Mouse (Mus musculus) forebrain, embryonic 16.5 days (tissue): ENCODE results near the gene Robo2. TPM values are rescaled to one million over a fixed set of nuclear protein-coding genes. Genes with fewer than 3 reads are reported as not detected.
"Not testable (repeated sequence)": the region's sequence is repeated elsewhere in the genome, so short reads cannot be mapped to it uniquely, and the experiment has no call there.

Experiments used
- ATAC-seq: fragments of 200-750 bp; cut with Nextera tagmentation; 2 replicates; pipeline ENCODE4 v1.8.0; 2017; ENCODE audit warnings: mild to moderate bottlenecking, moderate library complexity
- H3K27ac ChIP-seq: fragments of 300-500 bp; sonication (generic); 2 replicates; pipeline ENCODE4 v1.5.1; 2014; ENCODE audit warnings: low read length, control low read depth
- H3K27me3 ChIP-seq: fragments of 300-500 bp; sonication (generic); replicated peaks from 2 replicates; pipeline ENCODE4 v1.6.1; 2014; ENCODE audit warnings: low read length; ENCODE audit not compliant: control insufficient read depth, insufficient read depth
- H3K36me3 ChIP-seq: fragments of 300-500 bp; sonication (generic); 2 replicates; pipeline ENCODE4 v1.6.1; 2014; ENCODE audit not compliant: control insufficient read depth, insufficient read depth
- H3K4me1 ChIP-seq: fragments of 300-500 bp; sonication (generic); replicated peaks from 2 replicates; pipeline ENCODE4 v1.6.1; 2014; ENCODE audit warnings: low read length; ENCODE audit not compliant: control insufficient read depth, insufficient read depth
- H3K4me2 ChIP-seq: fragments of 300-500 bp; sonication (generic); 2 replicates; pipeline ENCODE4 v1.6.1; 2014; ENCODE audit warnings: mild to moderate bottlenecking, low read length, control low read depth
- H3K4me3 ChIP-seq: fragments of 300-500 bp; sonication (generic); replicated peaks from 2 replicates; pipeline ENCODE4 v1.5.1; 2014; ENCODE audit warnings: mild to moderate bottlenecking, low read length, control low read depth
- H3K9ac ChIP-seq: fragments of 300-500 bp; sonication (generic); replicated peaks from 2 replicates; pipeline ENCODE4 v1.6.1; 2014; ENCODE audit warnings: low read depth, low read length, control low read depth
- H3K9me3 ChIP-seq: fragments of 300-500 bp; sonication (generic); 2 replicates; pipeline ENCODE4 v1.6.1; 2016; ENCODE audit warnings: low read length; ENCODE audit not compliant: control insufficient read depth
- WGBS: fragments of 180-500 bp; shearing (Covaris S2); extraction: QIAGEN DNeasy Blood & Tissue Kit; methylation state at CpG from one replicate; pipeline ENCODE4 v1.1.7; 2014; 5-methylcytosine and 5-hydroxymethylcytosine counted together
- polyA plus RNA-seq: library from polyadenylated mRNA; unstranded; fragments of >200 nt; fragmentation: Nextera tagmentation; extraction: Ambion mirVana; gene quantifications from 2 replicates; pipeline ENCODE4 v1.2.1, GENCODE M21; 2015

The Robo2 gene
- polyA plus RNA-seq, 1 experiment from 2014 or later: 132 TPM

DNA sequence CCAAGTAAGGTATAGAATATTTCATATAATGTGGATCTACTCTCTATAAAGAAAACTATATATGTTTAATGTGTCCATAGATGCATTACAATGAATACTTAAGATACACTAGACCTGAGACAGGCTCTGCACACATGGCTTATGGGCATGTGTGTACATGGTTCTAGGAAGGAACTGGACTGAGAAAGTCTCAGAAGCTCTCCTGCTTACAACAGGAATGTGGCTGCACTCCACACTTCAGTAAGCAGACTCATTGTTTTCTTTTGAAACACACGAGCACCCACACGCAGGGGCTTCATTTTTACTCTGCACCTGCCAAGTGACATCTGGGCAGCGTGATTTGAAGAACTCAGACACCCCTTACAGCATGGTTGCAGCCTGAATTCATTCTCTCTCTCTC is 364.4 kb downstream of the Robo2 start:
- Histone ChIP-seq H3K4me2 (no peak overlapping the region), H3K4me3 (no peak overlapping the region), H3K9ac (no peak overlapping the region), H3K27ac (no peak overlapping the region), H3K4me1 (peaks cover 10% of the 10 kb centered on the region), H3K36me3 (no peaks in the 10 kb centered on the region), H3K9me3 (no peaks in the 10 kb centered on the region), H3K27me3 (no peaks in the 10 kb centered on the region)
- ATAC-seq: no peak
- 18% methylated on average over 3 of the region's 3 CpGs for WGBS

DNA sequence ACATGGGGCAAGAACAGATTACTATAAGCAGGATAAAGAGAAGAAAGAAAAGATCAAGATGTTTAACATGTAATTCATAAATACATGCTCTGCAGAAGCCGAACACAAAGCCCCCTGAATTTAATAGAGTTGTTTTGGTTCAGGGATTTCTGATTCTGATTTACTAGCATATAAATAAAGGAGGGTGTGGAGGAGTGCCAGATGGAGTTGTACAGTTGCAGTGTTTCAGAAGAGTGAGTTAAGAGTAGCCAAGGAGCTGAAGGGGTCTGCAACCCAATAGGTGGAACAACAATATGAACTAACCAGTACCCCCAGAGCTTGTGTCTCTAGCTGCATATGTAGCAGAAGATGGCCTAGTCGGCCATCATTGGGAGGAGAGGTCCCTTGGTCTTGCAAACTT is 370.8 kb downstream of the Robo2 start:
- not testable (repeated sequence) for H3K4me1 ChIP-seq, H3K27me3 ChIP-seq, H3K4me3 ChIP-seq, H3K4me2 ChIP-seq, H3K27ac ChIP-seq, H3K9ac ChIP-seq, H3K36me3 ChIP-seq, H3K9me3 ChIP-seq, ATAC-seq
- WGBS: 85% methylated on average over 2 of the region's 2 CpGs

DNA sequence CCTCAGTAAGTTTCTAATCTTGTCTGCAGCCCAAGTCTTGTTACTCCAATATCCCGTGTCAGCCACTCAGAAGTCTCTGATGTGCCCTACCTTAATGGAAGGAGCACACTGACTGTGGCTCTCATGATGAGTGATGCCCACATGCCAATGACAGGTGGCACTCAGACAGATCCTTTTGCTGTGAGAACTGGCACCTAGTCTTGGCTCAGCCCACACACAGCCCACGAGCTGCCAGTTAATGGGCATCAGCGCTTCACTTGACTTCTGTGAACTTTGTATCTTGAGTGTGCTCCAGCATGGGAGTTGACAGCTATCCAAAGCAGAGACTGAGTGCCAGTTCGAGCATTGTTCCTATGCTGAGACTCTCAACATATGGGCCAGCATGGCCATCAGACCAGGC is 383.8 kb downstream of the Robo2 start:
- Histone ChIP-seq H3K9ac (no peak overlapping the region), H3K4me1 (0 out of 2 replicates have a peak, but pooled peaks cover 2% of the 10 kb centered on the region), H3K4me3 (no peak overlapping the region), H3K27me3 (no peaks in the 10 kb centered on the region), H3K9me3 (no peaks in the 10 kb centered on the region), H3K36me3 (no peaks in the 10 kb centered on the region), H3K27ac (no peak overlapping the region), H3K4me2 (no peak overlapping the region)
- no peak for ATAC-seq
- WGBS: 58% methylated on average over 4 of the region's 4 CpGs

DNA sequence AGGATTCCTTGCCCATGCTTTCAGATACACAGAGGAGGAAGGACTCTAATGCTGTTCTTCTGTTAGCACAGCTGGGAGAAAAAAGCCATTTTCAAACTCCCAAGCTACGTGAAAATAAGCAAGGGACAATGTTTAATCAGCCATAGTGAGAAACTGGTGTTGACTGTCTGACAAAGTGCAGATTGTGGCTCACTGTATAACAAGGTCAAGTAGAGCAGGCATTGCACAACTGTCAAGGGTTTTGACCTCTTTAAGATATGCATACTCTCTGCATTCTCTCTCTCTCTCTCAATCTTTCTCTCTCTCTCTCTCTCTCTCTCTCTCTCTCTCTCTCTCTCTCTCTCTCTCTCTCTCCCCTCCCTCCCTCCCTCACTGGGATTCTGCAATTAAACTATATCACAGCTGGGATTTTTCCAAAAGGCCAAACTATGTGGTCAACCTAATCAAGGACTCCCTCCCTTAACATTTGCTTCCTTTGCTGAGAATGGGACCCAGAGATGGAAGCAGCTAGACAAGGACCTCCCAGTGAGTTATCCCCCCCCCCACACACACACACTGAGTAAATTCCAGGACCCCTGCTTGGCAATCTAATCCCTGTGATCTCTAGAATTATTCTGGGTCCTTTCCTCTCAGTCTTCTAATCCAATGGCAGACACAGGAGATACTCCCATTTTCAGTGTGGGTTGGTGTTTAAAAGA is 389.2 kb downstream of the Robo2 start:
- ATAC-seq: no peak

DNA sequence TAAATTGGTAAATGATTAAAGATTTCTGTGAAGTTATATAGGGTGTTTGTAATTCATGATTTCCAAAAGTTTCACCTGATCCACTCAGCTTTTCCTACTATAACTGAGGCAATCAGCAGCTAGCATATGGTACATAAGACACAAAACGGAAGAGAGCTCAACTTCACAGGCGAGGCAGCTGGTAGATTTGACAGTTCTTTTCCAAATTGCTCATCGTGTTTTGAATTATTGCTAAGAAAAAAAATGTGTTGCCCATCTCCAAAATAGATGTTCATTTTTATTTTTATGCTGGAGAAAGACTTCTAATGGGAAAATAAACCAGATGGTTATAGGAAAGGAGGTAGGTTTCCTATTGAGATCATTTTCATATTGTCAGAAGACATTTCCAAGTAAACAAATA is 405.9 kb downstream of the Robo2 start:
- H3K9me3 ChIP-seq: no peaks in the 10 kb centered on the region
- no peak overlapping the region for H3K9ac ChIP-seq
- no peaks in the 10 kb centered on the region for H3K4me1 ChIP-seq
- H3K27me3 ChIP-seq: no peaks in the 10 kb centered on the region
- 58% methylated on average over 3 of the region's 3 CpGs for WGBS
- no peak overlapping the region for H3K27ac ChIP-seq
- no peak overlapping the region for H3K4me3 ChIP-seq
- H3K4me2 ChIP-seq: no peak overlapping the region
- ATAC-seq: 0 out of 2 replicates have a peak, but pooled peaks have one; percentile 50
- no peaks in the 10 kb centered on the region for H3K36me3 ChIP-seq

More for the DNA sequence above, 389.2 kb downstream of the Robo2 start:
- Histone ChIP-seq H3K27me3 (no peaks in the 10 kb centered on the region), H3K4me2 (no peak overlapping the region), H3K4me3 (no peak overlapping the region), H3K4me1 (no peaks in the 10 kb centered on the region), H3K27ac (no peak overlapping the region), H3K36me3 (no peaks in the 10 kb centered on the region), H3K9ac (no peak overlapping the region), H3K9me3 (no peaks in the 10 kb centered on the region)
- WGBS: 35% methylated on average over 1 of the region's 1 CpGs

- Histone ChIP-seq H3K4me2 (no peak overlapping the region), H3K4me3 (no peak overlapping the region), H3K27me3 (no peaks in the 10 kb centered on the region), H3K36me3 (no peaks in the 10 kb centered on the region), H3K9ac (no peak overlapping the region), H3K27ac (no peak overlapping the region), H3K9me3 (no peaks in the 10 kb centered on the region), H3K4me1 (no peaks in the 10 kb centered on the region)
- 0 out of 2 replicates have a peak, but pooled peaks have one; percentile 36 for ATAC-seq
- WGBS: 15% methylated on average over 2 of the region's 2 CpGs
These were observed 410.3 kb downstream of the Robo2 start for GRCm38 (mm10) chr16:74001331-74001730.

DNA sequence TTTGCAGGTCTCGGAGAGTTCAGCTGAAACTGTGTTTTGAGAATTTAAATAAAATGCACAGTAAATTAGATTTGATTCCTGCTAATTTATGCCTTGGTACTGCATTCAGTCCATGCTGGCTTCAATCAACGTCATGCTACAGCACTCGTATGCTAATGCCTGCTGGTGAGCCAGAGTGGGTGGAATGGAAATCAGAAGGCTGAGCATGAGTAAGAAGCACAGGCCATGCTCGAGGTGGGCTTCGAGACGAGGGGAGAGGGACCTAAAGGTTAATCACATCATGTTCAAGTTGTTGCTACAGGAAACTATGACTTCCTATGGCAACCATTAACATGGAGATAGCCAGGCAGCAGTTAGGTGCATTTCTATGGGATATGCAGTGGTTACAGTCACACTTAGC is 420.4 kb downstream of the Robo2 start:
- Histone ChIP-seq H3K4me3 (no peak overlapping the region), H3K9me3 (no peaks in the 10 kb centered on the region), H3K27me3 (no peaks in the 10 kb centered on the region), H3K27ac (peak overlapping the region; percentile 44; the same call in 1 of the 2 replicates), H3K36me3 (no peaks in the 10 kb centered on the region), H3K4me2 (no peak overlapping the region), H3K9ac (no peak overlapping the region), H3K4me1 (0 out of 2 replicates have a peak, but pooled peaks cover 3% of the 10 kb centered on the region)
- WGBS: 34% methylated on average over 6 of the region's 6 CpGs
- peak; percentile 73 for ATAC-seq

DNA sequence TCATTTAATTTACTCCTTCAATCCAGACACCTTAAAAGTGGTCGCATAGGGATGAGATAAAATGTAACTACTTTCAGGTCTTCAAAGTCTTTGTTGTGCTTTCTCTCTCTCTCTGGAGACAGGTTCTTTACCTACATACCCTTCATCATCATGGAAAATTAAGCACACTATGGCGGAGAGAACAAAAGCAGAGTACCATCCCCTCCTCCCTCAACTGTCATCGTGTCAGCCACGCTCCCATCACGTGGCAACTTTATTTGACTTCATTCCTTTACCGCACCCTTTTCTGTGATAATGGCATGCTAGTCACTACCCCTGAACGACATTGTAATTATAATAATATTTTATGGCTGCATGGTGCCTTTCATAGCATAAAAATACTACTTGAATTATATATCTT is 442.1 kb downstream of the Robo2 start:
- no peak overlapping the region for H3K27ac ChIP-seq
- no peak overlapping the region for H3K4me3 ChIP-seq
- ATAC-seq: peak; percentile 72
- H3K4me2 ChIP-seq: no peak overlapping the region
- no peaks in the 10 kb centered on the region for H3K4me1 ChIP-seq
- no peaks in the 10 kb centered on the region for H3K36me3 ChIP-seq
- no peaks in the 10 kb centered on the region for H3K9me3 ChIP-seq
- H3K9ac ChIP-seq: no peak overlapping the region
- WGBS: 85% methylated on average over 7 of the region's 7 CpGs
- no peaks in the 10 kb centered on the region for H3K27me3 ChIP-seq

DNA sequence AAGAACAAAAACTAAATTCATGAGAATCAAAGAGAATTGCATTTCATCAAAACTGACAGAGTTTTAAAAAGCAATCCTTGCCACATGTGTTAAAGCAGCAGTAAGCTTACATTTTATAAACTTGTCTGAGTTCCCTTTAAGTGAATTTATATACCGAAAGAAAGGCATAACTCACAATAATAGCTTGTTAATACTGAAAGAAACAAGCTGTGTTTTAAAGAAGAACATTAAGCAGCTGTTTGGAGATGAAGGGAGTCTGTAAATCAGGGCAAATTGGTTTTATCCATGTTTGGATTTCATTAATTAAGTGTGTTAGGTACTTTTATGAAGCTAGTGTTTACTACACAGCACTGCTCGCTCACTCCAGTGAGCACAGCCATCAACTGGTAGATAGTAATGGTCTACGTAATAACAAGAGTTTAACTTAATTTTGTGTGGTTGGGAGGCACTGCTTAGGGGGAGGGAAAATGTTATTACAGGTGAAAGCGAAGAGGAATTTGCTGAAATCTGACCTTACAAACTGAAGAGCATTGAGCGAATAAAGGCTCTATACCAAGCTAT is 447.2 kb downstream of the Robo2 start:
- no peak overlapping the region for H3K9ac ChIP-seq
- no peak overlapping the region for H3K4me3 ChIP-seq
- WGBS: 69% methylated on average over 5 of the region's 5 CpGs
- ATAC-seq: no peak
- no peaks in the 10 kb centered on the region for H3K4me1 ChIP-seq
- H3K9me3 ChIP-seq: no peaks in the 10 kb centered on the region
- no peak overlapping the region for H3K27ac ChIP-seq
- H3K4me2 ChIP-seq: no peak overlapping the region
- H3K36me3 ChIP-seq: no peaks in the 10 kb centered on the region
- H3K27me3 ChIP-seq: no peaks in the 10 kb centered on the region
